Mouse (Mus musculus) limb, embryonic 14.5 days (tissue): ENCODE results near the gene Gm10198. TPM values are rescaled to one million over a fixed set of nuclear protein-coding genes. Genes with fewer than 3 reads are reported as not detected.

Source experiments
- ATAC-seq: fragments of 200-750 bp; cut with Nextera tagmentation; 2 replicates; pipeline ENCODE4 v1.8.0; 2017; ENCODE audit warnings: low read depth, moderate number of reproducible peaks, moderate TSS enrichment; ENCODE audit not compliant: low FRiP score
- DNase-seq: peaks from one replicate; pipeline ENCODE4 v3.0.0-alpha.2; 2015; ENCODE audit warnings: low spot score
- H3K27ac ChIP-seq: fragments of 300-500 bp; sonication (generic); replicated peaks from 2 replicates; pipeline ENCODE4 v1.5.1; 2014; ENCODE audit warnings: low read depth, mild to moderate bottlenecking, low read length, moderate library complexity, mixed read lengths
- H3K27me3 ChIP-seq: fragments of 300-500 bp; sonication (generic); 2 replicates; pipeline ENCODE4 v1.6.1; 2014; ENCODE audit warnings: low read length, mixed read lengths; ENCODE audit not compliant: control insufficient read depth, insufficient read depth
- H3K36me3 ChIP-seq: fragments of 300-500 bp; sonication (generic); 2 replicates; pipeline ENCODE4 v1.6.1; 2014; ENCODE audit warnings: mild to moderate bottlenecking, low read length, moderate library complexity, mixed read lengths; ENCODE audit not compliant: control insufficient read depth, insufficient read depth
- H3K4me1 ChIP-seq: fragments of 300-500 bp; sonication (generic); 2 replicates; pipeline ENCODE4 v1.6.1; 2014; ENCODE audit warnings: antibody characterized with exemption, low read length, mixed read lengths; ENCODE audit not compliant: control insufficient read depth, insufficient read depth
- H3K4me2 ChIP-seq: fragments of 300-500 bp; sonication (generic); replicated peaks from 2 replicates; pipeline ENCODE4 v1.6.1; 2014; ENCODE audit warnings: low read depth, mild to moderate bottlenecking, low read length, moderate library complexity; ENCODE audit not compliant: severe bottlenecking
- H3K4me3 ChIP-seq: fragments of 300-500 bp; sonication (generic); replicated peaks from 2 replicates; pipeline ENCODE4 v1.5.1; 2014; ENCODE audit warnings: low read length
- H3K9ac ChIP-seq: fragments of 300-500 bp; sonication (generic); 2 replicates; pipeline ENCODE4 v1.6.1; 2014; ENCODE audit warnings: mild to moderate bottlenecking, low read depth, low read length, moderate library complexity; ENCODE audit not compliant: severe bottlenecking
- H3K9me3 ChIP-seq: fragments of 300-500 bp; sonication (generic); 2 replicates; pipeline ENCODE4 v1.6.1; 2016; ENCODE audit warnings: low read length; ENCODE audit not compliant: control insufficient read depth
- POLR2A ChIP-seq: fragments of 200-500 bp; IDR thresholded peaks from 2 replicates; pipeline ENCODE4 v1.8.0; 2012; ENCODE audit warnings: inconsistent platforms, mild to moderate bottlenecking, moderate library complexity, borderline replicate concordance; ENCODE audit not compliant: insufficient read depth, insufficient read length; ENCODE audit errors: extremely low read depth
- WGBS: fragments of 180-500 bp; shearing (Covaris S2); extraction: QIAGEN DNeasy Blood & Tissue Kit; methylation state at CpG from one replicate; pipeline ENCODE4 v1.1.7; 2014; 5-methylcytosine and 5-hydroxymethylcytosine counted together
- polyA plus RNA-seq, 2 experiments: library from polyadenylated mRNA; depleted of rRNA in 1 of 2; stranded (reverse) in 1 of 2; unstranded in 1 of 2; fragments of >200 nt; fragmentation: Nextera tagmentation in 1 of 2; extraction: Ambion mirVana in 1 of 2; gene quantifications; 2 replicates each; pipeline versions ENCODE4 v1.2.1 to v1.2.3; 2012 to 2014

The Gm10198 gene
- polyA plus RNA-seq, 2 experiments: not detected

- Histone ChIP-seq H3K27ac (no peak overlapping the region), H3K9ac (no peak overlapping the region), H3K9me3 (no peaks in the 10 kb centered on the region), H3K4me3 (no peak overlapping the region), H3K4me2 (no peak overlapping the region), H3K4me1 (no peaks in the 10 kb centered on the region), H3K27me3 (no peaks in the 10 kb centered on the region), H3K36me3 (no peaks in the 10 kb centered on the region)
- TF ChIP-seq POLR2A: no peak
- DNase-seq (no peak), ATAC-seq (no peak)
- 86% methylated on average over 4 of the region's 4 CpGs for WGBS
These were observed 27.8 kb downstream of the Gm10198 start for GRCm38 (mm10) chr13:111620433-111620832.

- TF ChIP-seq POLR2A: no peak
- Histone ChIP-seq H3K36me3 (no peaks in the 10 kb centered on the region), H3K27me3 (no peaks in the 10 kb centered on the region), H3K4me3 (no peak overlapping the region), H3K9me3 (no peaks in the 10 kb centered on the region), H3K27ac (no peak overlapping the region), H3K9ac (no peak overlapping the region), H3K4me2 (no peak overlapping the region), H3K4me1 (no peaks in the 10 kb centered on the region)
- ATAC-seq (no peak), DNase-seq (no peak)
- 93% methylated on average over 3 of the region's 3 CpGs for WGBS
These were observed 29.8 kb downstream of the Gm10198 start for GRCm38 (mm10) chr13:111622425-111622824.

GRCm38 (mm10) chr13:111623112-111623511, 30.5 kb downstream of the Gm10198 start:
- DNase-seq (no peak), ATAC-seq (no peak)
- H3K4me1 ChIP-seq: no peaks in the 10 kb centered on the region

GRCm38 (mm10) chr13:111624115-111624514, 31.5 kb downstream of the Gm10198 start:
- no peak overlapping the region for H3K9ac ChIP-seq
- no peak for TF ChIP-seq POLR2A
- 79% methylated on average over 6 of the region's 6 CpGs for WGBS
- no peaks in the 10 kb centered on the region for H3K36me3 ChIP-seq
- H3K4me2 ChIP-seq: no peak overlapping the region
- no peak for DNase-seq
- ATAC-seq: no peak
- no peaks in the 10 kb centered on the region for H3K4me1 ChIP-seq
- H3K4me3 ChIP-seq: no peak overlapping the region
- H3K27ac ChIP-seq: no peak overlapping the region
- H3K9me3 ChIP-seq: no peaks in the 10 kb centered on the region
- no peaks in the 10 kb centered on the region for H3K27me3 ChIP-seq

More at GRCm38 (mm10) chr13:111623112-111623511, 30.5 kb downstream of the Gm10198 start:
- no peak overlapping the region for H3K27ac ChIP-seq
- H3K4me2 ChIP-seq: no peak overlapping the region
- no peak overlapping the region for H3K9ac ChIP-seq
- no peaks in the 10 kb centered on the region for H3K36me3 ChIP-seq
- no peak overlapping the region for H3K4me3 ChIP-seq
- WGBS: 80% methylated on average over 7 of the region's 7 CpGs
- H3K9me3 ChIP-seq: no peaks in the 10 kb centered on the region
- H3K27me3 ChIP-seq: no peaks in the 10 kb centered on the region
- no peak for TF ChIP-seq POLR2A

- Histone ChIP-seq H3K27me3 (no peaks in the 10 kb centered on the region), H3K9me3 (peaks cover 13% of the 10 kb centered on the region; the same call in 1 of the 2 replicates), H3K4me2 (no peak overlapping the region), H3K4me3 (no peak overlapping the region), H3K36me3 (no peaks in the 10 kb centered on the region), H3K4me1 (no peaks in the 10 kb centered on the region), H3K9ac (no peak overlapping the region), H3K27ac (no peak overlapping the region)
- ATAC-seq (no peak), DNase-seq (no peak)
- TF ChIP-seq POLR2A: no peak
- 85% methylated on average over 16 of the region's 16 CpGs for WGBS
These were observed 41.9 kb downstream of the Gm10198 start for GRCm38 (mm10) chr13:111634163-111635160.
